Mouse (Mus musculus): ENCODE measurements around the gene Rpl10a.
"Not testable (repeated sequence)": the region's sequence is repeated elsewhere in the genome, so short reads cannot be mapped to it uniquely, and the experiment has no call there.

Gene Rpl10a

DNA sequence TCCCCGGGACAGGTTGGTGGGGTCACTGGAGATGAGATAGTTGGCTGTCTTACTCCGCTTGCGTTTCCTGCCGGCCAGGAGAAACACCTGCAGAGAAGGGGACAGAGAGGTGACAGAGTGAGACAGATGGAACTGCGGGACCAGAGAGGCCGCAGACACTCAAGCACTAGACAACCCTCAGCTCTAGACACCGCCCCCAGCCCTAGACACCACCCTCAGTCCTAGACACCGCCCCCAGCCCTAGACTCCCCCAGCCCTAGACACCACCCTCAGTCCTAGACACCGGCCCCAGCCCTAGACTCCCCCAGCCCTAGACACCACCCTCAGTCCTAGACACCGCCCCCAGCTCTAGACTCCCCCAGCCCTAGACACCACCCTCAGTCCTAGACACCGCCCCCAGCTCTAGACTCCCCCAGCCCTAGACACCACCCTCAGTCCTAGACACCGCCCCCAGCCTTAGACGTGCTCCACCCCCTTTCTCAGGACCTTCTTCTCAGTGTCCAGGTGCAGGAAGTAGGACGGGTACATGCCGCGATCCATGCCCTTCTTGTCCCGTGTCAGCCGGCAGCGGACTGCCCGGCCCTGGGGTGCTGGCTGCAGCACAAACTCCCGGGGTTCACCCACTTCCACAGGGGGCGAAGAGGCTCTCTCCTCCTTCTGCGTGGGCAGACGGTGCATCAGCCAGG, 30.4 kb downstream of the Rpl10a start:
- DNase-seq (ENCODE audit: low spot score) = not testable (repeated sequence)

DNA sequence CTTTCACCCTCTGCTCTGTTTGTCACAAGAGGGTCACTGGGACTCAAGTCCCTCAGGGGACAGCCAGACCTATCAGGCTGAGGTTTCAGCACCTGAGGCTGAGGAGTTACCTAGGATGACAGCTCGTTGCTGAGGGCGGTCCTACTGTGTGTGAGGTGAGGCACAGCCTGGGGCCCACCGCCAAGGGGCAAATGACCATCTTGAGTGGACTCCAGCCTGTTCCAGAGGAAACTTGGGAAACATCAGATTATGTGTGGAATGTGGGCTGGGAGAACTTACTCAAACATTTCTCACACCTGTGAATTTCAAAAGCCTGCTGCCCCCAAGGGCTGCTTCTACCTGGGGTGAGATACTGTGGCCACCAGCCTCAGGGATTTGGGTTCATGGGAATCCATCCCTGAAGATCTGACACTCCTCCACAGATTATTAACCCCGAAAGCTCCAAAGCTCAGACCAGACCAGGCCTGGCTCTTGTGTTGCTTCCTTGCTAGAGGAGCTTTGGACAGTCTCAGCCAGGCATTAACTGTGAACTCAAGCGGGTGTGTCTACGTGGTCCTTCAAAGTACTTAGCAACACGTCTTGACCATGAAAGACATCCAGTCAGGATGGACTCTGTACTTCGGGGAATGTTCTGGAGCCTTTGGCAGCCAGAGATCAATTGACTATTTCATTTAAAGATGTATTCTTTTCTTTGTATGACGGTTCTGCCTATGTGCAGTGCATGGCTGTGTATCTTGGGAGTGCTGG, 32.4 kb downstream of the Rpl10a start:
- no peak for DNase-seq (ENCODE audit: low spot score)

DNA sequence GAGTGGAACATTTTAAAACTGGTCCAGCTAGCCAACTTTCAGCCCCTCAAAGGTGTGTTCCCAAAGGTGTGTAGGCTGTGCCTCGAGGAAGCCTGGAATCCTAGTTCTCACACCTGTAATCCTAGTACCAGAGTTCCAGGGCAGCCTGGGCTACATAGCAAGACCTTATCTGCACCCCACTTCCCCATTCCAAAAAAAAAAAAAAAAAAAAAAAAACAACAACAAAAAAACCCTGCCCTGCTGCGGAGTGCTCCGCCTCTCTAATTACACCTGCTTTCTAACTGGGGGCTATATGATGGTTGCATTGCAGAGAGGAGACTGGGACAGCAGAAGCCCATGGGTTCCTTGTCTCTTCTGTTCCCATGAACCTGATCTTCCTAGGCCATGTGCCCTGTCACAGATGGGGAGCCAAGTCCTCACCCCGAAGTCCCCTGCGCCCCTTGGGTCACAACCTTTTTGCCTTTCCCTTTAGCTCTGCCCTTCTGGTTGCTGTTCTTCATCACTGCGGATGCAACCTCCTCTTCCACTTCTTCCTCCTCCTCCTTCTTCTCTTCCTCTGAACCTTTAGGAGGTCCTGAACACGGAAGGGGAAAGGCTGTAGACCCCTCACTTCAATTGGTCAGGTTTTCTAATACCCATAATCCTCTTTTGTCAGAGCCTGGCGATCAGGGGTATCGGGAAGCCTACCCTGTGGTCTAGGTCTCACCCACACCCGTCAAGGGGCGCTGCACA, 33.8 kb downstream of the Rpl10a start:
- no peak for DNase-seq (ENCODE audit: low spot score)

DNA sequence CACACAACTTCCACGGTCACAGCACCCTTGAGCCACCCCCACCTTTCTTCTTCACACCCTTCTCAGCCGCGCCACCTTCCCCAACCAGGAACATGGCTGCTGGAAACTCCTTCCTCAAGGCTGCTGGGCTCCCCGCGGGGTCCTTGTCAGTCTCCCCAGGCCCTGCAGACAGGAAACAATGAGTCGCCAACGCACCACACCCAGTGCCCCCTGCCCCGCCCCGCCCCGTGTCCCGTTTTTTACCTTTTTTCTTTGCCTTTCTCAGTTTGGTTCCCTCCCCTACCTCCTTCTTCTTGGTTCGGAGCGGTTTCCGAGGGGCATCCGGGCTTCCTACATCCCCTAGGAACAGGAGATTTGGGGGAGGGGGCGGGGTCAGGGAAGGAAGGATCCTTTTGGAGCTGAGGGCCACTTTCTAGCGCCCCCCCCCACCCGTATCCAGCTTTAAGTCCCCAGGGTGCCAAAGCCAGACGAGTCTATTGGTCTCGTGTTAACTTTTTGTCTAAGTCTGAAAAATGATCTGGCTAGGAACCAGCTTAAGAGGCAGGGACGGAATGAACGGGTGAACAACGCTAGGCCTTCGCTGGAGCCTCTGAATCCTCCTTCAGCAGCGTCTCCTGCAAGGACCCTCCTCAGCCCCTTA, 34.5 kb downstream of the Rpl10a start:
- no peak for DNase-seq (ENCODE audit: low spot score)

DNA sequence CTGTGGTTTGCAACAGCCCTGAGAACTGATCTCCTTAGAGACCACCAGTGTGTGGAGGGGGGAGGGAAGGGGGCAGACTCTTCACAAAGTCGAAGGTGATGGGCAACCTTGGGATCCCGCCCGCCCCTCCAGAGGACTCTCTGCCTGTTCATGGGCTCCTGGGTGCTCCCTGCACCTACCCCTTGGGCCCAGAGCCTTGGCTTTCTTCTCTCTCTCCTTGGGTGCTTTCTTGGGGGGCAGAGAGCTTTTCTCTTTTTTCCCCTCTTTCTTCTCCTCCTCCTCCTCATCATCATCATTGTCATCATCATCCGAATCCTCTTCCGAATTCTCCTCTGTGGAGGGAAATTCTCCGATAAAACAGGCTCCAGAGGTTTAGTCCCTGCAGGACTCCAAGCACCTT, 35.2 kb downstream of the Rpl10a start:
- DNase-seq (ENCODE audit: low spot score) = no peak

- no peak for DNase-seq (ENCODE audit: low spot score)
Observed at GRCm38 (mm10) chr17:28365122-28365521, 36.9 kb downstream of the Rpl10a start, which contains the start of gene Tulp1. Gene Tulp1, minus strand, starts transcription at chr17:28365222.

DNA sequence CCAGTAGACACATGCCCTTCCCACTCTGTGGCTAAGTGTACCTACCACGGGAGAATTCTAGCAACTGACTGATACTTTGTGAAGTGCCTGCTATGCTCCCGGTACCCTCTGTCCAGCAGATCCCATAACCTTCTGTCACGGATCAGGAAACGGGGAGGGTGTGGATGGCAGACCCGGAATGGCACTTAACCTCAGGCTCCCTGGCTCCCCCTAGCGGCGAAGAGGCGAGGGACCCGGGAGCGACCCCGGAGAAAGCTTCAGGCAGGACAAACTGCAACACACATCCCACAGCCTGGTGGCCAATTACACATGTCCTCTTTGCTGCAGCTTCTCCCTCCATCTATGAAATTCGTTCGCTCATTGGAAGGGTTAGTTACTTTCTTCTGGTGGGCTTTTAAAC, 40.2 kb downstream of the Rpl10a start:
- DNase-seq (ENCODE audit: low spot score) = peak; percentile 69

GRCm38 (mm10) chr17:28369056-28369455, 40.8 kb downstream of the Rpl10a start:
- DNase-seq (ENCODE audit: low spot score) = no peak

GRCm38 (mm10) chr17:28371286-28371685, 43.0 kb downstream of the Rpl10a start:
- no peak for DNase-seq (ENCODE audit: low spot score)

DNA sequence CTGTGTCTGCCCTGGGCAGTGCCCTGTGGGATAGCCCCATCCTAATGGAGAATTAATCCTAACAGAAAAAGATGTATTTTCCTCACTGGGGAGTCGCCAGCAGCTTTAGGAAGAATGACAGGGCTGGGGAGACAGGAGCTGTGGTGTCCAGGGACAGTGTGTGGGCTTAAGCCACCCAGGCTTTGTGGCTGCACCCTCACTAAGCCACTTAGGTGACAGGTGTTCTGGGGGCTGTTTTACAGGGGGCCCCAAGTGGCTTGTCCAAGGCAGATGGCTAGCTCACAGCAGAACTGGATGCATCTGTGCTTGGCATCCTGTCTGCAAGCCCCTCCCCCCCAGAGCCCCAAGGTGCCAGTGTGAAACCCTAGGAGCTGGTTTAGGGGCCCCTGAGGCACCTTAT, 43.7 kb downstream of the Rpl10a start:
- no peak for DNase-seq (ENCODE audit: low spot score)

DNA sequence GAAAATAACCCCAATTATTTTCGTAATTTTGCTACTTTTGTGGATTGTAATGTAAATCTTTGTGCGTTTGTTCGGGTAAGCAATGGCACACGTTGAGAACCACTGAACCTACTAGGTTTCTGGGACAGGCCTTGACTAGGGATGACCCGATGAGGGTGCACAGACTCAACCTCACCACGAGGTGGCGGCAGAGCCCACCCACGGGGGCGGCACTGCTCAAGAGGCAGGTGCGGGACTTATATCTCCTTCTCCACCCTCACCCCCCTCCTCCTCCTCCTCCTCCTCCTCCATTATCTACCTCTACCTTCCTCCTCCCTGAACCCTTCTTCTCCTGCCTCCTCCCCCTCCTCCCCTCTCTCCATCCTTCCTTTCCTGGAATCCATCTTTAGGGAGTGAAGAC, 45.5 kb downstream of the Rpl10a start:
- DNase-seq (ENCODE audit: low spot score) = no peak

- DNase-seq (ENCODE audit: low spot score) = no peak
Observed at GRCm38 (mm10) chr17:28374494-28374893, 46.2 kb downstream of the Rpl10a start.

DNA sequence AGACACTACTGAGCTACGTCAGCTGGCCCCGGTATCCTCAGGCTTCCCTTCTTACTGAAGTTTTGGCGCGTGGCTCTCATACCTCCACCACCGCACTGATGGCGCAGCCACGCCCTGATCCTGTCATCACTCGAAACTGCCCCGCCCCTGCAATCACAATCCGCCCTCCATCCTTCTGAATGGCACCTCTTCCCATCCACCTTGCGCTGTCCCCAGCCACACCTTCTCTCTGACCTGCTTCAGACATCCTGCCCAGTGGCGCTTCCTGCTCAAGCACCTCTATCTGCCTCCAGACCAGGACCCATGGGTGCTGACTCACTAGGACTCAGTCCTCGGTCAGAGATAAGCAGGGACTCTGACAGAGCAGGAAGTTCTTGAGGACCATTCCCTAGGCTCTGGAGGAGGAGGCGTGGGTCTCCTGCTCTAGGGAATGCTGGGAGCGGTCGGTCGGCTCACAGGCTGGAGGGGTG, 47.4 kb downstream of the Rpl10a start:
- no peak for DNase-seq (ENCODE audit: low spot score)

- DNase-seq (ENCODE audit: low spot score) = no peak
Observed at GRCm38 (mm10) chr17:28380255-28380654, 52.0 kb downstream of the Rpl10a start.
